Mouse (Mus musculus): ENCODE results near the gene Itpa. TPM values are rescaled to one million over a fixed set of nuclear protein-coding genes. Genes with fewer than 3 reads are reported as not detected.

The Itpa gene
- 117 and 124 TPM in 2 replicates for polyA plus RNA-seq (2015; fragmentation: Nextera tagmentation; extraction: Ambion mirVana)

- Histone ChIP-seq H3K9ac (replicated peaks; ENCODE audit: low read depth, low read length) (peak within 1 kb of the TSS; percentile 78), H3K4me2 (ENCODE audit: low read length) (peak within 1 kb of the TSS; percentile 94), H3K27me3 (replicated peaks; ENCODE audit: control insufficient read depth, insufficient read depth, low read length) (no peaks in the 10 kb centered on the region), H3K27ac (ENCODE audit: low read length) (peak within 1 kb of the TSS; percentile 95), H3K9me3 (ENCODE audit: control insufficient read depth, low read length) (no peaks in the 10 kb centered on the region), H3K4me3 (replicated peaks; ENCODE audit: low read length) (peak within 1 kb of the TSS; percentile 77), H3K4me1 (replicated peaks; ENCODE audit: control insufficient read depth, insufficient read depth, low read length) (peaks cover 29% of the 10 kb centered on the region), H3K36me3 (ENCODE audit: control insufficient read depth, insufficient read depth) (peaks cover 2% of the 10 kb centered on the region)
- 0% methylated on average over 31 of the region's 31 CpGs for WGBS
- peak; percentile 66 for ATAC-seq
Measured at GRCm38 (mm10) chr2:130667559-130667958, at the start of gene Itpa. Gene Itpa, plus strand, starts transcription at chr2:130667610.

DNA sequence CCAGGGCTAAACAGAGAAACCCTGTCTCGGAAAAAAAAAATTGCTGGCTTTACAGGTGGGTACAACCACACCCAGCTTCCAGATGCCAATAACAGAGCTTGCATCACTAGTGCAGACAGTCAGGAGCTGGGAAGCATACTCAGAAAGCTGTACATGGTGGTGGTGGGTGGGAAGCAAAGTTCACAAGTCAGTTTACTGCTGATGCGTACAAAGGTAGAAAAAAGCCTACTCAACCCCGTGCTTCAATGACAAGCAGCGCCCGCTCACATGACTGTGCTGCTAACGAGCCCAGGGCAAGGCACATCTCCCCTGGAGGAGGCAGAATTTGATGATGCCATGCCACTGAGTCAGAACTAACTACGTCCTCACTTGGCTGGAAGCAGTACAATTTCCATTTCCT lies 48.4 kb upstream of the Itpa start:
- Histone ChIP-seq H3K27me3 (replicated peaks; ENCODE audit: control insufficient read depth, insufficient read depth, low read length) (no peaks in the 10 kb centered on the region), H3K36me3 (ENCODE audit: control insufficient read depth, insufficient read depth) (peaks cover 15% of the 10 kb centered on the region)
- WGBS: 85% methylated on average over 7 of the region's 7 CpGs

GRCm38 (mm10) chr2:130628424-130628823 lies 39.0 kb upstream of the Itpa start:
- Histone ChIP-seq H3K4me3 (replicated peaks; ENCODE audit: low read length) (no peak overlapping the region), H3K27ac (ENCODE audit: low read length) (no peak overlapping the region), H3K4me1 (replicated peaks; ENCODE audit: control insufficient read depth, insufficient read depth, low read length) (peaks cover 10% of the 10 kb centered on the region), H3K9ac (replicated peaks; ENCODE audit: low read depth, low read length) (no peak overlapping the region), H3K4me2 (ENCODE audit: low read length) (peak overlapping the region; percentile 94), H3K9me3 (ENCODE audit: control insufficient read depth, low read length) (no peaks in the 10 kb centered on the region), H3K27me3 (replicated peaks; ENCODE audit: control insufficient read depth, insufficient read depth, low read length) (no peaks in the 10 kb centered on the region), H3K36me3 (ENCODE audit: control insufficient read depth, insufficient read depth) (peaks cover 10% of the 10 kb centered on the region)
- 57% methylated on average over 3 of the region's 3 CpGs for WGBS
- no peak for ATAC-seq

More for the DNA sequence above, 48.4 kb upstream of the Itpa start:
- H3K9ac ChIP-seq (replicated peaks; ENCODE audit: low read depth, low read length): no peak overlapping the region
- no peaks in the 10 kb centered on the region for H3K4me1 ChIP-seq (replicated peaks; ENCODE audit: control insufficient read depth, insufficient read depth, low read length)
- no peak for ATAC-seq
- H3K27ac ChIP-seq (ENCODE audit: low read length): no peak overlapping the region
- H3K4me2 ChIP-seq (ENCODE audit: low read length): no peak overlapping the region
- H3K9me3 ChIP-seq (ENCODE audit: control insufficient read depth, low read length): no peaks in the 10 kb centered on the region
- H3K4me3 ChIP-seq (replicated peaks; ENCODE audit: low read length): no peak overlapping the region

GRCm38 (mm10) chr2:130629080-130629838 lies 38.2 kb upstream of the Itpa start:
- peaks cover 13% of the 10 kb centered on the region for H3K4me1 ChIP-seq (replicated peaks; ENCODE audit: control insufficient read depth, insufficient read depth, low read length)
- H3K27me3 ChIP-seq (replicated peaks; ENCODE audit: control insufficient read depth, insufficient read depth, low read length): peaks cover 3% of the 10 kb centered on the region; the same call in 1 of the 2 replicates
- H3K27ac ChIP-seq (ENCODE audit: low read length): peak overlapping the region; percentile 47
- WGBS: 2% methylated on average over 37 of the region's 37 CpGs
- H3K9me3 ChIP-seq (ENCODE audit: control insufficient read depth, low read length): no peaks in the 10 kb centered on the region
- peak overlapping the region; percentile 94 for H3K4me2 ChIP-seq (ENCODE audit: low read length)
- H3K36me3 ChIP-seq (ENCODE audit: control insufficient read depth, insufficient read depth): peaks cover 10% of the 10 kb centered on the region
- peak; percentile 65 for ATAC-seq
- peak overlapping the region; percentile 97 for H3K4me3 ChIP-seq (replicated peaks; ENCODE audit: low read length)
- H3K9ac ChIP-seq (replicated peaks; ENCODE audit: low read depth, low read length): peak overlapping the region; percentile 96

DNA sequence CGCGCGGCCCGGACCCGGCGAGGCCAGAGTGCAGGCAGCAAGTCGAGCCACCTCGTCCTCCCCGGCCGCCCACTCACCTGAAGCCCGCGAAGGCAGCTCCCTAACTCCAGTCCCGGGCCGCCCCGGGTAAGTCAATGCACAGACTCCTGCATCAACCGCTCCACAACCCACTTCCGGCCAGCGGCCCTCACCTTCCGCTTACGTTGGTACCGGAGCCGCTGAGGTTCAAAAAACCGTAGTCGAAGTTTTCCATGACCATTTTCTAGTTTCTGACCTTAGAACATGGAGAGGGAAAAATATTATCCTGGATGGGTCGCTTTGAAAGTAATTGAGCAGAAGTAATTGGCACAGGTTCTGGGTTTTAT lies 37.6 kb upstream of the Itpa start, which contains the start of the genes Fastkd5 and Ubox5:
Gene Fastkd5 (minus strand): TSS at position 189 of the 365 bp plus-strand sequence.
Gene Ubox5 (minus strand): TSS at position 200 of the 365 bp plus-strand sequence.
- Histone ChIP-seq H3K36me3 (ENCODE audit: control insufficient read depth, insufficient read depth) (peaks cover 10% of the 10 kb centered on the region), H3K27me3 (replicated peaks; ENCODE audit: control insufficient read depth, insufficient read depth, low read length) (peaks cover 7% of the 10 kb centered on the region; the same call in 1 of the 2 replicates), H3K27ac (ENCODE audit: low read length) (peak within 1 kb of the TSS; percentile 47), H3K4me2 (ENCODE audit: low read length) (peak within 1 kb of the TSS; percentile 94), H3K4me3 (replicated peaks; ENCODE audit: low read length) (peak within 1 kb of the TSS; percentile 97), H3K9ac (replicated peaks; ENCODE audit: low read depth, low read length) (peak within 1 kb of the TSS; percentile 96), H3K9me3 (ENCODE audit: control insufficient read depth, low read length) (no peaks in the 10 kb centered on the region), H3K4me1 (replicated peaks; ENCODE audit: control insufficient read depth, insufficient read depth, low read length) (peaks cover 19% of the 10 kb centered on the region)
- peak; percentile 92 for ATAC-seq
- WGBS: under 1% methylated on average over 25 of the region's 25 CpGs

GRCm38 (mm10) chr2:130632416-130632815 lies 35.0 kb upstream of the Itpa start:
- H3K4me1 ChIP-seq (replicated peaks; ENCODE audit: control insufficient read depth, insufficient read depth, low read length): peaks cover 22% of the 10 kb centered on the region
- H3K36me3 ChIP-seq (ENCODE audit: control insufficient read depth, insufficient read depth): peaks cover under 1% of the 10 kb centered on the region; the same call in 1 of the 2 replicates
- ATAC-seq: no peak
- no peaks in the 10 kb centered on the region for H3K9me3 ChIP-seq (ENCODE audit: control insufficient read depth, low read length)
- 28% methylated on average over 1 of the region's 1 CpGs for WGBS
- no peak overlapping the region for H3K4me3 ChIP-seq (replicated peaks; ENCODE audit: low read length)
- no peak overlapping the region for H3K27ac ChIP-seq (ENCODE audit: low read length)
- no peak overlapping the region for H3K9ac ChIP-seq (replicated peaks; ENCODE audit: low read depth, low read length)
- no peak overlapping the region for H3K4me2 ChIP-seq (ENCODE audit: low read length)
- peaks cover 25% of the 10 kb centered on the region for H3K27me3 ChIP-seq (replicated peaks; ENCODE audit: control insufficient read depth, insufficient read depth, low read length)

DNA sequence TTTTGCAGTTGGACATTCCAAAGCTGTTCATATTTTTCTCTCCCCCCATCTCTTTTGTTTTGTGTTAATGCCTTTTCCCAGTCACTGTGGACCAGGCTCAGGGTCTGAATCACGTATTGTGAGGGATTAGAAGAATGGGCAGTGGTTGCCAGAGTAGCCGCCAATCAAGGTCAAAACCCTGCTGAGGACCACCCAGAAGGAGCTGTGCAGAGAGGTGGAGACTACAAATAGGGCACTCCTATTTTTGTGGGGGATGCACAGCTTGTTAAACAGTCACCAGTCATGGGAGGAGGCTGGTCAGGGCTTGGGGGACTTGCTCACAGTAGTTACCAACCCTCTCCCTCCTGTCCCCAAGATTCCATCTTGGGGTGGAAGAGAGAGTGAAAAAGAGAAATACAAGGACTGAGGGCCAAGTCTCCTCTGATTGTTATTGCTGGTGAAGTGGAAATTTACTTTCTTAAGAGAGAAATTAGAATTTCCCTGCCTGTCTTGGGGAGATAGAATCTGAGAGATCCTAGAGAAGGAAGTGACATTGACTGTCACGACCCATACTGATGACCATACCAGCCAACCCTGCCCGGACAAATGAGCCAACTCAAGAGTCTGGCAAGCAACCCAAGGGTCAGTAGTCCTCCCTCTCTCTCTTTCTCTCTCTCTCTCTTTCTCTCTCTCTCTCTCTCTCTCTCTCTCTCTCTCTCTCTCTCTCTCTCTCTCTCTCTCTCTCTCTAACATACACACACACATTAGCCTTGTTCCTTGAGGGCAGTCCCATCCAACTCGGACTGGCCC lies 34.3 kb upstream of the Itpa start:
- Histone ChIP-seq H3K4me1 (replicated peaks; ENCODE audit: control insufficient read depth, insufficient read depth, low read length) (peaks cover 21% of the 10 kb centered on the region), H3K4me3 (replicated peaks; ENCODE audit: low read length) (no peak overlapping the region), H3K27me3 (replicated peaks; ENCODE audit: control insufficient read depth, insufficient read depth, low read length) (peaks cover 25% of the 10 kb centered on the region), H3K27ac (ENCODE audit: low read length) (no peak overlapping the region), H3K36me3 (ENCODE audit: control insufficient read depth, insufficient read depth) (no peaks in the 10 kb centered on the region; the same call in 1 of the 2 replicates), H3K4me2 (ENCODE audit: low read length) (no peak overlapping the region), H3K9me3 (ENCODE audit: control insufficient read depth, low read length) (no peaks in the 10 kb centered on the region), H3K9ac (replicated peaks; ENCODE audit: low read depth, low read length) (no peak overlapping the region)
- no peak for ATAC-seq
- 43% methylated on average over 5 of the region's 5 CpGs for WGBS

GRCm38 (mm10) chr2:130634006-130634738 lies 33.2 kb upstream of the Itpa start:
- Histone ChIP-seq H3K4me2 (ENCODE audit: low read length) (peak overlapping the region; percentile 52), H3K27me3 (replicated peaks; ENCODE audit: control insufficient read depth, insufficient read depth, low read length) (peaks cover 25% of the 10 kb centered on the region), H3K36me3 (ENCODE audit: control insufficient read depth, insufficient read depth) (no peaks in the 10 kb centered on the region; the same call in 1 of the 2 replicates), H3K4me3 (replicated peaks; ENCODE audit: low read length) (no peak overlapping the region), H3K9me3 (ENCODE audit: control insufficient read depth, low read length) (no peaks in the 10 kb centered on the region), H3K4me1 (replicated peaks; ENCODE audit: control insufficient read depth, insufficient read depth, low read length) (peaks cover 11% of the 10 kb centered on the region), H3K9ac (replicated peaks; ENCODE audit: low read depth, low read length) (peak overlapping the region; percentile 54), H3K27ac (ENCODE audit: low read length) (no peak overlapping the region)
- ATAC-seq: 0 out of 2 replicates have a peak, but pooled peaks have one; percentile 21
- WGBS: 12% methylated on average over 14 of the region's 14 CpGs
